Mouse (Mus musculus): ENCODE results near the gene Bach1.

GRCm38 (mm10) chr16:87663890-87664289, 34.9 kb upstream of the Bach1 start:
- TF ChIP-seq CTCF (IDR thresholded peaks at IDR 0.05; ENCODE audit: control insufficient read depth, insufficient read depth, insufficient read length): no peak
- TF ChIP-seq USF1 (IDR thresholded peaks at IDR 0.05; ENCODE audit: low read depth): no peak
- TF ChIP-seq MAX (IDR thresholded peaks at IDR 0.05): no peak
- TF ChIP-seq CEBPB (IDR thresholded peaks at IDR 0.05; ENCODE audit: low read depth): no peak

Data from C2C12 (cell line).